Mouse (Mus musculus): Measurements from ENCODE around the gene Shpk. TPM values are rescaled to one million over a fixed set of nuclear protein-coding genes. Genes with fewer than 3 reads are reported as not detected.

Shpk gene
- polyA plus RNA-seq, 1 experiment from 2014 or later, result 1.8 TPM

DNA sequence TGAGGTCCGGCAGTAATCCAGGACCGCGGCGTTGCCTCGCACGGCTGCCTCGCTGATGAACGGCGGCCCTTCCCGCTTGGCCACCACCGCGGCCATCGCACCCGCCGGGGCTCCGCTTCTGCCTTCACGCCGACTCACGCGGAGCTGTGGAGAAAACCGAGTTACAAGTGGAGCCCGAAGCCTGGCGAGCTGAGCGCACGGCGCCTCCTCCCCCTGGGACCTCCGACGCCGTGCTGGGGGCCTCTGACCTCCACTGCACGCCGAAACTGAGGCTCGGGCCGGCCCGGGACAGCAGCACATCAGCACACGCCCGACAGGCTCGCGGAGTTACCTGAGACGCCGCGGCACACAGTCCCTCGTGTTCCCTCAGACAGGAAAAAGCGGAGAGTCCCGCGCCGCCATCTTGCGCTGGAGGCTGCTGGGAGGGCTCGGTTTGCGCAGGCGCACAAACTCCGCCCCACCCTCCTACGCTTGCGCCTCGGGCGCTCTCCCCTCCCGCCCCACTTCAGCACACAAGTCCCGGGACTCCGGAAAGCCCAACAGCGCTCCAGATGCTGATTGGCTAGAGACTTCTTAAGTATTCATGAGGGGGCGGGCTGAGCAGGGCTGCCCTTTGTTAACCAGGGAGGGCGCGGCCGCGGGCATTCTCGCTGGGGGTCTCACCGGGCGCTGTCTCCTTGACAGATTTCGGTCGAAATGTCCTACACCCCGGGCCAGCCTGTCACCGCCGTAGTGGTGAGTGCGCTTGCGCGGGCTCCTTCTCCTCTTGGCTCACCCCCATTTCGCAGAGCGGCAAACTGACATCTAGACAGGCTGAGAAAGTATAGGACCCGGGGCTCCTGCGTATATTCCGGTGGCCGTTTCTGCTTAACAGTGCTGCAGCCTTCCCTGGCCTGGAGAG lies 22.4 kb upstream of the Shpk start, which contains the start of the genes Emc6 and Tax1bp3:
Gene Emc6, minus strand, starts transcription at position 430 of the 901 bp plus-strand sequence.
Gene Tax1bp3, plus strand, starts transcription at position 476 of the 901 bp plus-strand sequence.
- Histone ChIP-seq H3K9me3 (no peaks in the 10 kb centered on the region), H3K4me1 (peaks cover 38% of the 10 kb centered on the region), H3K36me3 (replicated peaks) (no peaks in the 10 kb centered on the region), H3K4me3 (peak within 1 kb of the TSS; percentile 96), H3K9ac (peak within 1 kb of the TSS; percentile 85), H3K4me2 (peak within 1 kb of the TSS; percentile 82), H3K27me3 (replicated peaks) (no peaks in the 10 kb centered on the region), H3K27ac (peak within 1 kb of the TSS; percentile 88)
- WGBS, result under 1% methylated on average over 81 of the region's 81 CpGs
- ATAC-seq (replicated peaks), result peak; percentile 98

- peak overlapping the region; percentile 82 for H3K4me2 ChIP-seq
- H3K27me3 ChIP-seq (replicated peaks), result no peaks in the 10 kb centered on the region
- peak overlapping the region; percentile 84 for H3K9ac ChIP-seq
- peaks cover 38% of the 10 kb centered on the region for H3K4me1 ChIP-seq
- H3K4me3 ChIP-seq, result peak overlapping the region; percentile 96
- no peaks in the 10 kb centered on the region; the same call in 1 of the 2 replicates for H3K36me3 ChIP-seq (replicated peaks)
- under 1% methylated on average over 28 of the region's 28 CpGs for WGBS
- H3K27ac ChIP-seq, result peak overlapping the region; percentile 88
- no peaks in the 10 kb centered on the region for H3K9me3 ChIP-seq
- ATAC-seq (replicated peaks), result peak; percentile 59
Observed at GRCm38 (mm10) chr11:73177509-73177875, 21.8 kb upstream of the Shpk start.

DNA sequence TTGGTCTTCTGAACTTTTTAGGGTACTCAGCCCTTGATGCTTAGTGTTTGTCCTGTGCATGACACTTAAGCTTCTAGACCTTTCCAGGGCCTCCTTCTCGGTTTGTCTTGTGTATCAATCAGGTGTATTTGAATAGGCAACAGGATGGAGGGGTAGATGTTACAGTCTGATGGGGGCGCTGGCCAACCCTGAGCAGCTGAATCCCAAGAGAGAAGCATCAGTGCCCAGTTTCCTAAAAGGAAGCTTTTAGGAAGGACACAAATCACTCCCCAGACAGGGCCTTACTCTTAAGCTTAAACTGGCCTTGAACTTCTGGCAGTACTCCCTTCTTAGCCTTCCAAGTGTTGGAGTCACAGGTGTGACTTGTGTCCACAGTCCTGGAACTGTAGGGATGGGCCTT lies 21.4 kb upstream of the Shpk start:
- whole genome bisulfite sequencing, result 5% methylated on average over 2 of the region's 2 CpGs
- Histone ChIP-seq H3K4me1 (peaks cover 38% of the 10 kb centered on the region), H3K9ac (peak overlapping the region; percentile 84), H3K4me2 (peak overlapping the region; percentile 82), H3K27me3 (replicated peaks) (no peaks in the 10 kb centered on the region), H3K36me3 (replicated peaks) (no peaks in the 10 kb centered on the region; the same call in 1 of the 2 replicates), H3K4me3 (peak overlapping the region; percentile 96), H3K27ac (peak overlapping the region; percentile 88), H3K9me3 (no peaks in the 10 kb centered on the region)
- no peak for ATAC-seq (replicated peaks)

DNA sequence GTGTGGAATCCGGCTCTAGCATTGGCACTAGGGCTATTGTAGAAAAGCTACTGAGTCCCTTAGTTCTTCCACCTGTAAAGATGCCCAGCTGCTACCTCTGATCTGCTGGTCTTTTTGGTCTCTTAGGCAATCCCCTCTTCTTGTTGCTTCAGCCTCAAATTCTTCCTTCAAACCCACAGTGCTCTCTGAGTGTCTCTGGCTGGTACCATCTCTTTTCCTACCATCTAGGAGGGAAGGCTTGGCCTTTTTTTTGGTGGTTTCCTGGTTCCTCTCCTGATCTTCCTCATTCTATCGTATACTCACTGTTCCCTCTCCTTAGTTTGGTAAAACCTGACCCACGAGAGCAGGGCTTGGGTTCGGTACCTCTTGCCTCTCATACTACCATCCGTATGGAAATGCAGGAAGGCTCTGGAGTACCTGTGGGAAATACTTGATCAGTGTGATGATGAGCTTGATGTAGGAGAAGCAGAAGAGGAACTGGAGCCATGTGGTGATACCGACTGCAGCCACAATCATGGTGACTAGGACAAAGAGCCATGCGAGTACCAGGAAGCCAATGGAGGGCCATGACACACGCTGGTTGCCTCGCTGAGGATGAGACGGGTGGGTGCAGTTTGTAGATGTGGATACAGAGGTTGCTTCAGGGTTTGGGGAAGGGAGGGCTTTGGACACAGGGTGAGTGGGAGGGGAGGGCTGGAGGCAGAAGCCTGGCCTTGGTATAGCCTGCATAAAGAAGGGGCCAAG lies 13.2 kb upstream of the Shpk start:
- ATAC-seq (replicated peaks), result no peak

GRCm38 (mm10) chr11:73187231-73187630 lies 12.0 kb upstream of the Shpk start:
- Histone ChIP-seq H3K9me3 (no peaks in the 10 kb centered on the region), H3K4me3 (no peak overlapping the region), H3K4me2 (no peak overlapping the region), H3K27me3 (replicated peaks) (no peaks in the 10 kb centered on the region), H3K4me1 (no peaks in the 10 kb centered on the region), H3K9ac (no peak overlapping the region), H3K36me3 (replicated peaks) (peaks cover 21% of the 10 kb centered on the region; the same call in 1 of the 2 replicates), H3K27ac (no peak overlapping the region)
- no peak; the same call in 1 of the 2 replicates for ATAC-seq (replicated peaks)
- WGBS, result 84% methylated on average over 6 of the region's 6 CpGs

More for the DNA sequence above, 13.2 kb upstream of the Shpk start:
- H3K9ac ChIP-seq, result no peak overlapping the region
- 94% methylated on average over 10 of the region's 10 CpGs for WGBS
- H3K4me3 ChIP-seq, result no peak overlapping the region
- H3K9me3 ChIP-seq, result no peaks in the 10 kb centered on the region
- no peaks in the 10 kb centered on the region for H3K4me1 ChIP-seq
- no peak overlapping the region for H3K27ac ChIP-seq
- H3K4me2 ChIP-seq, result no peak overlapping the region
- H3K36me3 ChIP-seq (replicated peaks), result peaks cover 18% of the 10 kb centered on the region; the same call in 1 of the 2 replicates
- H3K27me3 ChIP-seq (replicated peaks), result no peaks in the 10 kb centered on the region

- Histone ChIP-seq H3K27me3 (replicated peaks) (no peaks in the 10 kb centered on the region), H3K9ac (no peak overlapping the region), H3K4me1 (peaks cover 16% of the 10 kb centered on the region), H3K9me3 (no peaks in the 10 kb centered on the region), H3K36me3 (replicated peaks) (peaks cover 16% of the 10 kb centered on the region; the same call in 1 of the 2 replicates), H3K27ac (no peak overlapping the region), H3K4me3 (no peak overlapping the region), H3K4me2 (no peak overlapping the region)
- whole genome bisulfite sequencing, result 78% methylated on average over 6 of the region's 6 CpGs
- no peak for ATAC-seq (replicated peaks)
Observed at GRCm38 (mm10) chr11:73193047-73193446, 6.2 kb upstream of the Shpk start.

GRCm38 (mm10) chr11:73194444-73194843 lies 4.8 kb upstream of the Shpk start:
- Histone ChIP-seq H3K36me3 (replicated peaks) (peaks cover 16% of the 10 kb centered on the region; the same call in 1 of the 2 replicates), H3K4me3 (no peak overlapping the region), H3K9me3 (no peaks in the 10 kb centered on the region), H3K27ac (no peak overlapping the region), H3K27me3 (replicated peaks) (no peaks in the 10 kb centered on the region), H3K9ac (no peak overlapping the region), H3K4me1 (peaks cover 22% of the 10 kb centered on the region), H3K4me2 (no peak overlapping the region)
- no peak for ATAC-seq (replicated peaks)
- 81% methylated on average over 2 of the region's 2 CpGs for WGBS

DNA sequence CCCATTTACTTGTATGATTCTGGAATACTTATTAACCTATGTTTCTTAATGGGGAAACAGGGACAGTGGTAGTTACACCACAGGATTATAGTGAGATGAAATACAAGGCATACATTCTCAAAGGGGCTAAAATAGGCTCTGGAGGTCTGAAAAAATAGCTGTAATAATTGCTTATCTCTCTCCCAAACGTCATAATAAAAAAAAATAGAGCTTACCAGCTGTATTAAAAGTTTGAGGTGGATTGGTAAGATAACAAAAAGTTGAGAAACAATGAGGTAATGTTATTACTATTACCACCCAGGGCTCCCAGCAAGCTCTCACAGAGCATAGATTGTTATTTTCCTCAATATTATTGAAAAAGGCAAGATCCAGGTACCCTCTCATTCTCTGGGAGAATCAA lies 1.1 kb upstream of the Shpk start:
- H3K4me1 ChIP-seq, result peaks cover 28% of the 10 kb centered on the region
- H3K27ac ChIP-seq, result no peak overlapping the region
- 0 out of 2 replicates have a peak, but pooled peaks cover 5% of the 10 kb centered on the region for H3K36me3 ChIP-seq (replicated peaks)
- H3K27me3 ChIP-seq (replicated peaks), result no peaks in the 10 kb centered on the region
- no peak for ATAC-seq (replicated peaks)
- WGBS, result 2% methylated on average over 1 of the region's 1 CpGs
- peak overlapping the region; percentile 87 for H3K4me2 ChIP-seq
- peak overlapping the region; percentile 87 for H3K9ac ChIP-seq
- H3K9me3 ChIP-seq, result no peaks in the 10 kb centered on the region
- H3K4me3 ChIP-seq, result peak overlapping the region; percentile 85

GRCm38 (mm10) chr11:73198603-73199229 lies 544 bp upstream of the Shpk start, which contains the start of gene Ctns:
Gene Ctns (minus strand): TSS chr11:73199042.
- 1% methylated on average over 22 of the region's 22 CpGs for WGBS
- H3K9ac ChIP-seq, result peak within 1 kb of the TSS; percentile 87
- peak; percentile 97 for ATAC-seq (replicated peaks)

DNA sequence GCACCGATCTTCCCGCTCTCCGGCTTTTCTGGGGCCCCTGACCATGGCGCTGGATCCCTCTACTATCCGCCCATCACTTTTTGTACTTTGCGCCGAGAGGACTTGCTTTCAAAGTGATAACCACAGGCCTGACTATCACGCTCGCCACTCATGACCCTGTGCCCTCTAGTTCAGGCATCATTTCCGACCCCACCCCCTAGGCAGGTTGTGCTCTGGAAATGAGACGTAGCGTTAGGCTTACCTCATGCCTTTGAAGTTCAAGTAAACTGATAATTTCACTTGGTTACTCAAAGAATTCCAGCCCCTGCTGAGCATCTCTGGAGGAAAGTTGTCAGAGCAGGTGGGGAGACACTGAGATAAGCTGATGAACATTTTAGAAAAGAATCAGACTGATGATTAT lies 619 bp downstream of the Shpk start:
- H3K9me3 ChIP-seq, result no peaks in the 10 kb centered on the region
- 0 out of 2 replicates have a peak, but pooled peaks have one; percentile 1 for ATAC-seq (replicated peaks)
- 0 out of 2 replicates have a peak, but pooled peaks cover 5% of the 10 kb centered on the region for H3K36me3 ChIP-seq (replicated peaks)
- H3K9ac ChIP-seq, result peak overlapping the region; percentile 87
- 3% methylated on average over 12 of the region's 12 CpGs for WGBS
- peaks cover 28% of the 10 kb centered on the region for H3K4me1 ChIP-seq
- no peaks in the 10 kb centered on the region for H3K27me3 ChIP-seq (replicated peaks)
- peak overlapping the region; percentile 85 for H3K4me3 ChIP-seq
- H3K4me2 ChIP-seq, result peak overlapping the region; percentile 87
- no peak overlapping the region for H3K27ac ChIP-seq

More at GRCm38 (mm10) chr11:73198603-73199229, 544 bp upstream of the Shpk start, which contains the start of gene Ctns:
- Histone ChIP-seq H3K4me2 (peak within 1 kb of the TSS; percentile 87), H3K36me3 (replicated peaks) (0 out of 2 replicates have a peak, but pooled peaks cover 5% of the 10 kb centered on the region), H3K27ac (peak within 1 kb of the TSS; percentile 85), H3K4me1 (peaks cover 28% of the 10 kb centered on the region), H3K27me3 (replicated peaks) (no peaks in the 10 kb centered on the region), H3K4me3 (peak within 1 kb of the TSS; percentile 85), H3K9me3 (no peaks in the 10 kb centered on the region)

DNA sequence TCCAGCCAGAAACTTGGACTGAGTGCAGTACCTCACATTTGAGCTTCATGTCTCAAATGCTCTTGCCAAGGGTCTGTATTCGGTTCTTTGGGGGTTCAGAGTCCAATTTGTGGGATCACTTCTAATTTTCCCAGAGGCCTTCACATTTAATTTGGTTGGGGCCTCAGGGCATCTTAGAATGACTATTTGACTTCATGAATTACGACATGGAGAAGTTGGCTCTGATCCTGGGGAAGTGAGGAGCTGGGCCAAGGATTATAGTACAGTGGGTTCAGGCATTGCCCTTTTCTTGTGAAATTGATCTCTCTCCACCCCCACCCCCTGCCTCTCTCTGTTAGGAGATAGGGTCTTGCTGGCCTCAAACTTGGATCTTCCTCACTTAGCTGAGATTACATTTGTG lies 1.8 kb downstream of the Shpk start:
- no peak for ATAC-seq (replicated peaks)
- no peak overlapping the region for H3K4me2 ChIP-seq
- no peak overlapping the region for H3K9ac ChIP-seq
- H3K4me1 ChIP-seq, result peaks cover 28% of the 10 kb centered on the region
- WGBS, result 68% methylated on average over 2 of the region's 2 CpGs
- H3K4me3 ChIP-seq, result no peak overlapping the region
- H3K9me3 ChIP-seq, result no peaks in the 10 kb centered on the region
- no peak overlapping the region for H3K27ac ChIP-seq
- H3K27me3 ChIP-seq (replicated peaks), result no peaks in the 10 kb centered on the region
- no peaks in the 10 kb centered on the region for H3K36me3 ChIP-seq (replicated peaks)
